Mouse (Mus musculus) MN1 (cell line): ENCODE measurements at regions not wholly inside any gene's neighbourhood (a gene's known extent, or its start where the extent isn't known, plus 50 kb on each side); places are given as distances from the start of the nearest gene placed in this dataset.

ENCODE experiments used
- DNase-seq: peaks from one replicate; pipeline ENCODE4 v3.0.0-alpha.2; 2016; ENCODE audit warnings: low spot score

DNA sequence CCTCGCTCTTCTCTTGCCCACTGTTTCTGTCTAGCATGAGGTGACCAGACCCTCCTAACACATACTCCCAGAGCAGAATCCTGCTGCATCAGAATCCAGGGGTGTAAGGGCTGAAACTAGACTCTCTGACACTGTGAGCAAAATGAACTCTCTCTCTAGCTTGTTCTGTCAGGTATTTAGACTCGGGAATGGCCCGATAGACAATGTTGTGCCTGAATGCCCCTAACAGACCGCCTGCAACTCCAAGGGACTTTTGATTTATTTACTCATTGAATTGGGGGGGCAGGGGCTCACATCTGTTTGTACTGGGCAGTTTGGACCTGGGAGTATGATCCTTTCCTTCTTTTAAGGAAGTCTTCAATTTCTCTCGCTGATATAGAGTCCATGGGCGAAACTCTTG, 469.3 kb upstream of the Trpc7 start:
- no peak for DNase-seq

DNA sequence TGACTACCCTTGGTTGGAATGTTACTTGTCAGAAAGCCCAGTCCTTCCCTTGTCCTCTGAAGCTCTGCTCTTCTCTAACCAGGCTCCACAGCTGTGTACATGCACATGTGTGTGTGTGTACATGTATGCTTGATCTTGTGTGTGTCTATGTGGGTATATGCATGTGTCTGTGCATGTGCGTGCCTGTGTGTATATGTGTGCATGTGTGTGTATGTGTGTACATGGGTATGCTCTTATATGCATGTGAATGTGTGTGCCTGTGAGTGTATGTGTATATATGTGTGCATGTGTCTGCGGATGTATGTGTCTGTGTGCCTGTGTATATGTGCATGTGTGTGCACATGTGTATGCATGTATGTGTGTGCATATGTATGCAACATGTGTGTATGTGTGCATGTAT, 468.6 kb upstream of the Trpc7 start:
- DNase-seq = no peak

DNA sequence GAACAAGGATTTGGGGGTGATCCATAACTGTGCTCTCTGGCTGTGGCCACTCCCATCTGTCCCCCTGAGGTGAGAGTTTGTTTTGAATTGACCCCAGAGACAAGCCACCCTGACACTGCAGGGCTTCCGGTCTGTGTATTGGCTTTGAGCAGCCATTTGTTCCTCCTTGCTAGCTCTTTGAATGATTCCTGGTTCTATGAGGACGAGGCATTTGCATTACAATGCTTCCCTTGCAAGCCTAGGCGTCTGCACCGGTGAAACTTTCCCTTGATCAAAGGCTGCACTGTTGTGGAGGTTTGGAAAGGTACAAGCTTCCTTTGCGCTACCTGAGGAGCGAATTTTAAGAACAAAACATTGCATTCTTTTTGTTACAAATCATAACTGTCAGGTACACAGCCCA, 466.8 kb upstream of the Trpc7 start:
- DNase-seq = no peak

DNA sequence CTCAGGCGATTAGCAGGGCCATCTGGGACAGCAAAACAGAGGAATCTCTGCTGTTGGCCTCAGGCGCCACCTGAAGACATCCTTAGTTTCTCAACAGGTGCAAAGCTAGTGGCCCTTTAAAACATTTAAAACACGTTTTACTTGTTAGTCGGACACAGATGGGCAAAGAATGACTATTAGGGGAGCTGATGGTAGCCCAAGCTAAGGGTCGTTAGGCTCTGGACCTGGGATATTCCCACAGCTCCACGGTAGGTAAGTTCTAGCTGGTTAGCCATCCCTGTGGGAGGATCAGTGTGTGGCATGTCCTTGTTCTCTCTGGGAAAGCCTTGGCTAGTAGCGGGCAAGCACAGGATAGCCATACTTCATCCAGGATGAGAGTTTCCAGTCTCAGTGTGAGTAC, 465.5 kb upstream of the Trpc7 start:
- no peak for DNase-seq

DNA sequence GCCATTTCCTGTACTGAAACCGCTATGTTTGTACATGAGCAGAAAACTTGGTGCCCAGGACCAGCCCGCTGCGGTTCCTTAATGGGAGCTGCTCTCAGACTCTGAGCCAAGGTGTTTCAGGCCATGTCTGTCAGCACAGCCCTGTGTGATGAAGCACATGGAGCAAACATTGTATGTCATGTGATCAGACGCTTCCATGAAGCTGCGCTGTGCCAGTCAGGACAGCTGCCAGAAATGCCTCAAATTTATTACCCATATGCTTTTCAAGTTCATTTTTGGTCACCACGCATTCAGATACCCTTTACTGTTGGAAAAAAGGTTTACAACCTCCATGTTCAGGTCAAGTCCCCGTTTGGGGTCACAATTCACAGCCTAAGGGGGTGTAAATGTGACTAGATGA, 458.8 kb upstream of the Trpc7 start:
- DNase-seq = no peak

DNA sequence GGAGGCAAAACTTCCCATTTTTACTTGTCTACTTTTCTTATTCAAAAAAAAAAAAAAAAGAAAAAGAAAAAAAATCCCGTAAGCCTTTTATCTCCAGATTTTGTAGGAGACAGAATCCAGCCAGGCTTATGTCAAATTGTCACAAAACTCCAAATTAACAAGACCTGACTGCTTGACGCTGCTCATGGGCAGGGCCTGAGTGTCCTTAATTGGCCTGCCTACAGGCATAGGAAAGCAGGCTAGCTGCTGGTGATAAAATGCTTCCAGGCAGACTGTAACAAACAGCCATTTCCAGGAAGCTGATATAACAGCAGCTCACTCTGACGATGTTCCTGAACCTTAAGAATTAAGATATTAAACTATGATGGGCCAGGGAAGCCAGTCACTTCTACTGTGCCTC, 458.2 kb upstream of the Trpc7 start:
- no peak for DNase-seq

DNA sequence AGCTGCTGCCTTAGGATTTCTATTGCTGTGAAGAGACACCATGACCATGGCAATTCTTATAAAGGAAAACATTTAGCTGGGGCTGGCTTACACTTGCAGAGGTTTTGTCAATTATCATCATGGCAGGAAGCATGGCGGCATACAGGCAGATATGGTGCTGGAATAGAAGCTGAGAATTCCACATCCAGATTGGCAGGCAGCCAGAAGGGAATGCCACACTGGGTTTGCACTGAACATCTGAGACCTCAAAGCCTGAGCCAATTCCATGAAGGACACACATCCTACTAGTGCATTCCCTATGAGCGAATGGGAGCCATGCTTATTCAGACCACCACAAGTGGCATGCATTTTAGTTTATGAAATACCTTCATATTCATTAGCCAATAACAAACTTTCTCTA, 455.0 kb upstream of the Trpc7 start:
- no peak for DNase-seq

DNA sequence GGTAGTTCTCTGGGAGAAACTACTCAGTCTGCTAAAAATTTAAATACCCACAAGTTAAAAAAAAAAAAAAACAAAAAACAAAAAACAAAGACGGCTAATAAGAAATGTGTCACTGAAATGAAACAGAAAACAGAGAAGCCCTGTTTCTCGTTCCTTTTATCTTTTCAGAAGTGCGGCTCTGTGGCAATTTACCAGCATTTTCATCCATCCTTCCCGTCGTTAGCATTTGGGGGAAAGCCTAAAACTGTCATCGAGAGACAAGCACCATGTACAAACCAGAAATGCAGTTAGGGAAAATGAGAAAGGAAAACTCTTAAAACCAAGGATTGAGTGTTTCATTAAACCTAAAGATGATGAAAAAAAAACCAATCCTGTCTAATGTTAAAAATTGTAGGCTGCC, 442.9 kb upstream of the Trpc7 start:
- no peak for DNase-seq

DNA sequence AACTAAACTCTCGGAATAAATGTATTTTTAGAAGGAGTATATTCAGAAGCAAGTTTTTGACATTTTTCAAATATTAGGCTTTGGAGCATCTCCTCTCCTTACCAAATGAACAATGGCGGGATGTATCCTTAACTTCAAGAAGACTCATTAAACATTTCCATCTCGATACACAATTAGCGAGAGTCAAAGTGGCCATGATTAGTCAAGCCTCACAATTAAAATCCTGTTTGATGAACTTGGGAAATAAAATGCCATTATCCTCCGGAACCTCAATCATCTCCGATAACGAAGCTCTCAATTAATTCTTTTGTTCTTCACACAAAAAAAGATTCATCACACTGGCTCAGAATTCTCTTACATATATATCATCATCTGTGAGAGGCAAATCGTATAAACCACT, 440.8 kb upstream of the Trpc7 start:
- no peak for DNase-seq

DNA sequence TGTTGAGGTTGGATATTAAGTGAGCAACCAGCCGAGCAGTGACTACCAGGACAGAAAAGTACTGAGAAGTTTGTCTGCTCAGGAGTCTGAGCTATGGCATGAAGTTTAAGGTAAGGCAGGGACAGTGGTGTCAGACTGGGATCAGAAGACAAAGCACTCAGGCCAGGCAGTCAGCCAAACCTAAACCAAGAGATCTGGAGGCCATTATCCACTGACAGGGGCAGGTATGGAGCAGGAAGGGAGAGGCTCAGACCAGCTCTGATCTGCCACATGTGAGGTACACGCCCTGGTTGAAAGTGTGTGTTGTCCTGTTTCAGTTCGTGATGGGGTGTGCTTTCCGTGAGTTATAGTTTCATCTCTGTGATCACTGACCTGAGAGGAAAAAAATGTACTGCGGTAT, 437.2 kb upstream of the Trpc7 start:
- DNase-seq = no peak

DNA sequence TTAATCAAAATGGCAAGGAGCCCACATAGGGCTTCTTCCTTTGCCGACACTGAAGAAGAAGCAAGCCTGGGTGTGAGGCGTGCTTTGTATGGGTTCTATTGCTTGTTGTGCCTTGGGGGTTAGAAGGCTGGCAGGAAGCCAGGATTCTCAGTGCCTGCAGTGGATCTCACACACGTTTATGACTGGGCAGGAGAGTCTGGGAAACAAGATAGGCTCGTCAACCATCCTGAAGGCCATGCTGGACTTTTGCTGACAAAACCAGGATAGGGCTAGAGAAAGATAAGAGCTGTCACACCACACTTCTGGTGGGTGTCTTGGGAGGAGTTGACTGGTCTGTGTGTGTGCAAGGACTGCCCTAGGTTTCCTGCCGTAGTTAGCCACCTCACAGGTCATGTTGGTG, 436.1 kb upstream of the Trpc7 start:
- DNase-seq = no peak

DNA sequence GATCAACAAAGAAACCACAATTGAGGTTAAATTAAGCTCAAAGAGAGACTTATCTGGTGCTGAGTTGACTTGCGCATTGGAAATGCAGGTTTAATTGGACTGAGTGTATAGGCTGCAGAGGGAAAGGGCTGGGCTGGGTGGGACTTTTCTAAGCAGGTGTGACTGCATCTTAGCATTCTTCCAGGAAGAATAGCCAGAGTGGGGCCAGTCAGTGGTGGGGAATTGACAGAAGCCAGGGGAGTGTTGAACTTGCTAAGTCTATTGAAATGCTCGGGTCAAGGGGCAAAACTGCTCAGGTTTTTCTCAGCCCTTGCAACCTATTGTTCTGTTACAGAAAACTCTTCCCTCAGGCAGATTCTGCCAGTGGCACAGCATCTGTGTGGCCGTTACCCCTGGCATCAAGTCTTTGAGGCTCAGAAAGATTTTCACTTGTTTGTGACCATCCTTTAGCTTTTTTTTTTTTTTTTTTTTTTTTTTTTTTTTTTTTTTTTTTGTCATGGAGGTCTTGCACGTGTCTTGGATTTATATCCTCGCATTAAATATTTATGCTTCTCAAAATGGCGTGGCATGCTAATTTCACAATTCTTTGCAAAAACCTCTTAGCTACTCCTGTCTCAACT, 429.6 kb upstream of the Trpc7 start:
- no peak for DNase-seq

DNA sequence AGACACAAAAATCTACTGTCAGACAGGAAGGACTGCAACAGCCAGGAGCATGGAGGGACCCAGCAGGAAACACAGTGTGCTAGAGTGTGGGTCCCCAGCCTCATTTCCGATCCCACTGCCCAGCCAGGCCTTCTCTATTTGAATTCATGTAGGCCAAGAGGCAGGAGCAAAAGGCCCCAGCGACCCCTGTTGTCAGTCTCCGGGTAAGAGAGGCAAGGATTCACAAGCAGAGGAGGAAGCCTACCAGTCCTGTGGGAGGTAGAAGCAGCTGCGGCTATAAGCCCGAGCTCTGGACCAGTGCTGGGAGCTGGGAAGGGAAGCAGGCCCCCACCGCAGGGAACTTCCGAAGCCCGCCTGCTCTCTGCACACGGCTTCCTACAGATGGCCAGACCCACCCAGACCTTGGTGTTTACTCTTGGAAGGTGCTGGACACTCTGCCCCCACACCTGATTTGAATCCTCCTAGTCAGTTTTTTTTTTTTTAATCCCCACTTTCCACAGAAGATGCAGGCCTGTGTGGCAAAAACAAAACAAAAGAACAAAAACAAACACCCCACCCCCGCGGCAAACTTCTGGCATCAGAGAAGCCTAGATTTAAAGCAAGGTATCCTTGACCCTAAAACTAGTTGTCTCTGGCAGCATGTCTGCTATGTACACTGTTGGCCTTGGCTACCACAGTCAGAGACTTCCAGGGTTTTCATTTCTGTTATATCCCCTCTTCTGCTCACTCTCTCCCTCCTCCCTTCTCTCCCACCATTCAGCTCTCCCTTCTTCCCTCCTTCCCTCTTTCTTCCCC, 420.6 kb upstream of the Trpc7 start:
- no peak for DNase-seq

DNA sequence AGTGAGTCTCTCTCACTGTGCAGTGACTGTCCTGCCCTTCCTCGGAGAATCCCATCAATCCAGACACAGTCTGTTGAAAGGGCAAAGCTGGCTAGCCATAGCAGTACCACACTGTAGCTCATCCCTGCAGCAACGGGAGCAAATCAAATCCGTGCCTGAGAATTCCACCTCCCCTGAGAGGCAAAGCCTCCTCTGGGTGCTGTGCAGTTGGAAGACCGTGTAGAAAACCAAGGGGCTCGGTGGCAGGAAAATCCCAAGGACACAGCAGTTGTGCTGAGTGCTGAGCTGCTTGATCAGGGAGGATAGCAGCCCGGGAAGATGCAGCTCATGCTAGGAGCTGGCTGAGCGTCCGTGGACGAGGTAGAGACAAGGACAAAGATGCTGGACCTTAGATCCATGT, 418.7 kb upstream of the Trpc7 start:
- no peak for DNase-seq

DNA sequence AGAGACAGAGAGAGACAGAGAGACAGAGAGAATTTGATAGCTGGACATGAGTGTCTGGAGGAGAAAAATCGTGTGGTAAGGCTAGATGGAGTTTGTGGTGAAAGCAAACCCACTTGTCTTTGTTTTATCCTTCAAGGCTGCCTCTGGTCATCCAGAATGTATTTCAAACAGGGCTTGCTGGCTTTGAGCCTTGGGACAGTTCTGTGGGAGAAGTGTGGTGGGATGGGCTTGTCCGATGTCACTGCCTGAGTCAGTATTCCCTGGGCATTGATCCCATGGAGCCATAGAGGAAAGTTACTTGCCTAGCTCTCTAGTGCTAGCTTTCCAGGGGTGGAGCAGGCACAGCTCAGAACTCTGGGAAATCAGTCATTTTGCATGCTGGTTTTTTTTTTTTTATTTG, 417.9 kb upstream of the Trpc7 start:
- no peak for DNase-seq

DNA sequence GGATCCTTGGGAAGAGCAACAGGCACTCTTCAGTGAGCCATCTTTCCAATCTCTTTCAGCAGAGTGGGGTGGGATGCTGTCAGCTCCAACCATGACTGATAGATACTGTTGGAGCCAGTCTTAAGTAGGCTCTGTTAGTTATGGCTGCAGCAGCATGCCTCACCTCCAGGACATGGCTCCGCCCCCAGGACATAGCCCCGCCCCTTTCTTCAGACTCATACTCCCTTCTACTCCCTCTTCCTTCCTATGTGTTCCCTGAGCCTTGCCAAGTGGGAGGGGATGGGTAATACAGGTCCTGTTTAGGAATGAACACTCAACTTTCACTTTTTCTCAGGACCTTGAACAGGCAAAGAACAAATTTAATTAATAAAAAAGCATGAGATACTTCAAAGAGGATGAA, 415.4 kb upstream of the Trpc7 start:
- DNase-seq = no peak

DNA sequence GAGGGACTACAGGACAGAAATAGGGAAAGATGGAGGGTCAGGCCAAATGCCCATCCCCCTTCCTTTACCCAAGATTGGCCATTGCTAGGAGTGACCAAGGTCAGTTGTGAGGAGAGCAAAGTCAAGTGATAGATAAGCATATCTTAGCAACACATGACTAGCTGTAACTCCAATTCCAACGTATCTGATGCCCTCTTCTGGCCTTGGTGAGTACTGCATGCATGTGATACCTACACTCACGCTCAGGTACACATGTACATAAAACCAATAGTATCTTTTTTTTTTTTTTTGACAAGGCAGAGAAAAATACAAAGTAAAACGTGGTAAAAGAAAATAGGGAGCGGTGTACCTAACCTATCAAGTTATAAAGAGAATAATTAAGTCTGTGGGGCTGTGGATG, 413.8 kb upstream of the Trpc7 start:
- no peak for DNase-seq

DNA sequence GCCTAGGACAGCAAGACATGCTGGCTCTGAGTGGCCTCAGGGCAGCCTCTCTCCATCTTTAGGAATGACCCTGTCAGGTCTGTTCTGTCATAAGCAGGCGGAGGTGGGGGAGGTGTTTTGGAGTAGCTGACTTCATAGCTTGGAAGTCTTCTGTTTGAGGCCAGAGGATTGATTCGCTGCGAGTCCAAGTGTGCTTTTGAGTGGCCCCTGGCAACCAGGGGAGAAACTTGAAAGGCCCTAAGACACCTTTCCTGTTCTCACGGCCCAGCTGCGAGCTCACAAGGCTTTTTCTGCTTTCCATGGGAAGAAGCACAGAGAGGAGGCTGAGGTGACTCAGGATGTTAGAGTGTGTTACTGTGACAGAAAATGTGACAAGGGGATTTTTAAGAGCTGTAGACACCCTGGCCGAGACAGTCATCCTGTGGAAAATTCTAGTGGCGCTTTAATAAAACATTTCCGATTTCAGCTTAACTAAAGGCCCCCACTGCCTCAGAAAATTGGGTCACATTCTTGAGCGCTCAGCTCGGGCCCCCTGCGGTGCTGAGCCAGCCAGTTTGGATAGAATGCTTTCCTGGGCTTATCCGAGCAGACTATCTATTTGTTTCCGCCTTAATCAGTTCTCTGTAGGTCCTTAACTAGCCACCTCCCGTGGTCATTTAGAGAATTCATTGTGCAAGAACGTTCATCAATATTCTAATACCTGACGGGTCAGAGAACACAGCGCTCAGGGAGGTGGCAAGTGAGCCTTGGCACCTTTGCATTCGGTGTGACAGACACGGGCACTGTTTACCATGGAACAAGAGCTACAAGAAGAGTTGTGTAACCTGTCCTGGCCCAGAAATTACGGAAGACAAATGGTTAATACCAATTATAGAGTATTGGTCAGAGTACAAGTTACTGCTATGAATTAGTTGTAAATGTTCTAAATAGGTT, 412.4 kb upstream of the Trpc7 start:
- DNase-seq = no peak

DNA sequence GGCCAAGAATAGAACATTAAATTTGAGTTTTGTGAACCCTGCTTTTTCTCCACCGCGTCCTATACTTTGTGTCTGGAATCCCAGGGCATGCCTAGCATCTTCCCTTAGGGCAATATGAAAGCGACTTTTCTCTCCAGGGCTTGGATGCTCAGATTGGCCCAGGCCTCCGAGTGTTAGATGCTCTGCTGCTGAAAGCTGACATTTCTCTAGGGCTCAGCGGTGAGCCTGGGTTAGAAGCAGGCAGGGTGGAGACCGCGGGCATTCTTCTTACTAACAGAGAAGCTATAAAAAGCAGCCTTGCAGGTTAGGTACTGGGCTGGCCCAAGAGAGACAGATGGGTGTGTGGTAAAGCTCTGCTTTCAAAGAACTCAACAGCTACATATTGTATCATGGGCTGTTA, 409.8 kb upstream of the Trpc7 start:
- no peak for DNase-seq

DNA sequence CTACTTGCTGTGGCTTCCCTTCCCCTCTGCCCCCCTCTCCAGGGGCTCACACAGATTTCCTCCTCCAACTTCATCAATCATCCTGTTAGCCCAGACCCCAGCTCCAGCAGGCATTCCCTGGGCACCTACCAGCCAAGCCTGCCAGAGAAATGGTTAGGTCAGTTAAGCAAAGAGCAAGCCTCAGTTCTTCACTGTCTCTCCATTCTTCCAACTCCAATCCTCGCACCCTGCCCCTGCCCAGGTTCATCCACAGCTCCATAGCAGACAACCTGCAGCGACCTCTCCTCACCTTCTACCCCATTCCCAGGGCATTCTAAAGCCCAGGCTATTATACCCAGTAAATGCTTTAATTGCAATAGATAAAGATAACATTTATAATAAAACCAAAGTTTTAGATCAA, 408.0 kb upstream of the Trpc7 start:
- DNase-seq = no peak

DNA sequence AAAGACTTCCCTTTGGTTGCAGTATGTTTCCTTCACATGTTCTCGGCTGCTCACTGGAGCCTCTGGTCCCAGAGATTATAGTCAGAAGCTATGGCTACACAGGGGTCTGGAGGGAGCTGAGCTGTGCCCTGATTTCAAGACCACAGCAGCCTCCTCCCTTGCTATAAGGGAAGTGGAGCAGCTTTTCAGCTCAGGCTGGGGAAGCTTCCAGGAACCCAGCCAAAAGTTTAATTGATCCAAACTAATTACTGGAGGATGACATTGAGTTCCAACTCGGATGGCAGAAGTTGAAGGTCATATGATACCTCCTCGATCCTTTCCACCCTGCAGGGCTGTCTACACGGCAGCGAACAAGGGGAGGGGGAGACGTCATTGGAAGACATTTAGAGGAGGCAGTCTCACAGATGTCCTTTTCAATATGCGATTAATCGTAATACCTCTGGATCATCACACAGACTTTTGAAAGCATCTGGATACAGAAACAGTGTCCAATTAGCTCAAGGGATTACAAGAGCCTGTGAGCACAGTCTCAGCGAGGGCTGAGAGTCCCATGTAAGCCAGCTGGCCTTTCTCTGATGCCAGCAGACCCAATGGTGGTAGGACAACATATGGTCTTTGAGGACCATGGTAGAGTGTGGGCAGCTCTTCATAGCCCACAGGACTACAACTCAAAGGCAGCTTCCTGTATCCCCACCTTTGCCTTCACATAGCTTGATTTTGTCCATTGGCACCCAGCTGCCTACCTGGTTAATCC, 396.1 kb upstream of the Trpc7 start:
- DNase-seq = no peak

DNA sequence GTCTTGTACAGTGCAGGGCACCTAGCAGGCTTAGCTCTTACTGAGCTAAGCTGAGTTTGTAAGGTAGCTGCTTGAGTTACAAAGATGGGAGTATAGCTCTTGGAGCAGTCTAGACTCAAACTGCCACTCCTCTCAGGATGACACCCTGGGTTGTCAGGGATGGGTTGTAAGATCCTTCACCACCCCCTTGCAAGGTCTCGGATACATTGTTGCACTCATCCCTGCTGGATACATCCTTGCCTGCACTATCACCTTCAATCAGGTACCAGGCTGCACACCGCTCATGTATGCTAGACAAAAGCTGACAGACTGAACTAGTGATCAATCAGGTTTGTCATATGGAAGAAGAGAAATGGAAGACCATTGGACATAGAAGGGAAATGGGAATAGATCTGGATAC, 390.4 kb upstream of the Trpc7 start:
- DNase-seq = no peak
